Mouse (Mus musculus): ENCODE measurements around the gene Bnc2.

DNA sequence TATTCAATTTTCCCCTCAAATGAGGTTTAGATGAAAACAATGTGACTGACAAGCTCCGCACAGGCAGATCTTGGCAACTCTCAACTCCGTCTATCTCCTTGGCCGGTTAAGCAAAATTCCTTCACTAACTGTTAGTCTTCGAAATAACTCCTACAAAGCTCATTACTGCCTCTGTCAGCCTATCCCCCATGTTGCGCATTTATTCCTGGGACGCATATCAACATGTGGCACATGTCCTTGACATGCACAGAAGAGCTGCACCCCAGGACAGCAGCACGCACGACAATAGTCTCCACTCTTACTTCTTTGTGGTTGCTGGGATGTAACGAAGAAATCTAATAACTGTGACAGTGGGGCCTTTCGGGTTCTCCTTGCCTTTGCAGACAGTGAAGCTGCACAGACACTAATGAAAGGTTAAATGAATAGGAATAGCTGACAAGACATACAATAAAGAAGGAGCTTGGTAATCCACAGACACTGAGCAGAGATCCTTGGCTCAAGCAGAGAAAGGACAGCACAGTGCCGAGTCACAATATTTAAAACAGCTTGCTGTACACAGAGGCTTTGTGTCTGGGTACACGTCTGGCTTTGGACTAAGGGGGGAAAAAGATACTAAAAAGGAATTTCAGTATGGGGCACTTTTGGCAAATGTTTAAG lies 6.0 kb downstream of the Bnc2 start:
- no peak for TF ChIP-seq EP300 (IDR thresholded peaks at IDR 0.05; ENCODE audit: low read depth)
- no peak for TF ChIP-seq CTCF (IDR thresholded peaks at IDR 0.05; ENCODE audit: low read depth)
